Mouse (Mus musculus): ENCODE data around the gene Klhdc7a.

- TF ChIP-seq CTCF (conservative IDR thresholded peaks at IDR 0.05; ENCODE audit: low read length) (no peak), POU5F1 (IDR thresholded peaks at IDR 0.05; ENCODE audit: borderline replicate concordance, low read length) (no peak), NANOG (IDR thresholded peaks at IDR 0.05; ENCODE audit: borderline replicate concordance, low read length) (no peak)
Measured at GRCm38 (mm10) chr4:139948591-139948990, 19.2 kb downstream of the Klhdc7a start.
